Mouse (Mus musculus): ENCODE data around the gene Dab1. TPM values are rescaled to one million over a fixed set of nuclear protein-coding genes. Genes with fewer than 3 reads are reported as not detected.

Gene Dab1
- polyA plus RNA-seq, 1 experiment = 0.26 TPM

DNA sequence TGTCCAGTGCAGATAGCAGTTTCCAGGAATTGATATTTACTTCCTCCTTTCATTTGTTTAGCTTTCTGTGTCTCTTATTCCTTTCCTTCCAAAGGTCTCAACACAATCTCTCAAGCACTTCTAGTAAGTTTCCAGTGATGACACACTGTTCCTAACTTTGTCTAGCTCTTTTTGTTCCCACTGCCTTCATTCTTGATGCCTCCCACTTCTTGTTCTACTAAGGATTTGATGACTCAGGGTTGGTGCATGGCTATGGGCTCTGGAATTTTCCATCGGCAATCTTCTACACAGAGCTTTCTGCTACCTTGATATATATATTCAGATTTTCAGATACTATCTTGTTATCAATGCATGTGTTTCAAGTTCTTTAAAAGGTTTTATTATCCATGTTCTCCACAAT, 656.1 kb downstream of the Dab1 start:
- H3K27ac ChIP-seq (ENCODE audit: insufficient read depth, low read length) = no peak overlapping the region
- no peaks in the 10 kb centered on the region for H3K36me3 ChIP-seq (ENCODE audit: control insufficient read depth, insufficient read depth, low read length)

GRCm38 (mm10) chr4:104276916-104277315, 657.8 kb downstream of the Dab1 start:
- no peak overlapping the region for H3K27ac ChIP-seq (ENCODE audit: insufficient read depth, low read length)
- DNase-seq (ENCODE audit: low read depth in 1 of 2, low spot score in 2 of 2) = no peak
- 86% methylated on average over 7 of the region's 7 CpGs for WGBS
- no peaks in the 10 kb centered on the region for H3K27me3 ChIP-seq (ENCODE audit: control insufficient read depth, insufficient read depth, low read length)
- no peak overlapping the region for H3K4me3 ChIP-seq (ENCODE audit: extremely low read depth, insufficient read depth, insufficient read length)
- TF ChIP-seq POLR2A (IDR thresholded peaks at IDR 0.05; ENCODE audit: low read depth, low read length) (no peak), CTCF (IDR thresholded peaks at IDR 0.05; ENCODE audit: extremely low read depth, insufficient read depth, insufficient read length, insufficient replicate concordance) (no peak)
- no peaks in the 10 kb centered on the region for H3K36me3 ChIP-seq (ENCODE audit: control insufficient read depth, insufficient read depth, low read length)
- H3K4me1 ChIP-seq (ENCODE audit: control insufficient read depth, insufficient read depth, insufficient read length) = no peaks in the 10 kb centered on the region

More for the DNA sequence above, 656.1 kb downstream of the Dab1 start:
- Histone ChIP-seq H3K4me3 (ENCODE audit: extremely low read depth, insufficient read depth, insufficient read length) (no peak overlapping the region), H3K27me3 (ENCODE audit: control insufficient read depth, insufficient read depth, low read length) (no peaks in the 10 kb centered on the region), H3K4me1 (ENCODE audit: control insufficient read depth, insufficient read depth, insufficient read length) (no peaks in the 10 kb centered on the region)
- no peak for DNase-seq (ENCODE audit: low read depth in 1 of 2, low spot score in 2 of 2)
- WGBS = 94% methylated on average over 1 of the region's 1 CpGs
- no peak for TF ChIP-seq POLR2A (IDR thresholded peaks at IDR 0.05; ENCODE audit: low read depth, low read length)
- TF ChIP-seq CTCF (IDR thresholded peaks at IDR 0.05; ENCODE audit: extremely low read depth, insufficient read depth, insufficient read length, insufficient replicate concordance) = no peak

DNA sequence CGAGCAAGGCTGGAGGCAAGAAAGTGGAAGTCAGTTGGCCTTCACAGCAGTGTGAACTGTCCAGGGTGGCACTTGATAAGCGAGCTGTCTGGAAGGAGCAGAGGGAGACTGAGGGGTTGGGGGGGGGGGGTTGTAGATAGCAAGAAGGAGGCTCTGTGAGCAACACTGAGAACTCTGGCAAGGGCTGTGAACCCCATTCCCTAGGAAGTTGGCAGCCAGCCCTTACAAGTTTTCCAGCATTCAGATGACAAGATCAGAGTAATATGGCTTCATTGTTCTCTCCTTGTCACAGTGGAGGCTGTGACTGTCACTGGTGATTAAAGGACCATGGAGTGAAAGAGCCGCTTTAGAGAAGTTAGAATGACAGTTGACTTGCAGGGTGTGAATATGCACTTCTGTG, 662.4 kb downstream of the Dab1 start:
- Histone ChIP-seq H3K27me3 (ENCODE audit: control insufficient read depth, insufficient read depth, low read length) (no peaks in the 10 kb centered on the region), H3K36me3 (ENCODE audit: control insufficient read depth, insufficient read depth, low read length) (no peaks in the 10 kb centered on the region), H3K4me1 (ENCODE audit: control insufficient read depth, insufficient read depth, insufficient read length) (no peaks in the 10 kb centered on the region), H3K4me3 (ENCODE audit: extremely low read depth, insufficient read depth, insufficient read length) (no peak overlapping the region), H3K27ac (ENCODE audit: insufficient read depth, low read length) (no peak overlapping the region)
- WGBS = 57% methylated on average over 3 of the region's 3 CpGs
- DNase-seq (ENCODE audit: low read depth in 1 of 2, low spot score in 2 of 2) = no peak
- TF ChIP-seq POLR2A (IDR thresholded peaks at IDR 0.05; ENCODE audit: low read depth, low read length) (no peak), CTCF (IDR thresholded peaks at IDR 0.05; ENCODE audit: extremely low read depth, insufficient read depth, insufficient read length, insufficient replicate concordance) (no peak)

- Histone ChIP-seq H3K36me3 (ENCODE audit: control insufficient read depth, insufficient read depth, low read length) (no peaks in the 10 kb centered on the region), H3K27me3 (ENCODE audit: control insufficient read depth, insufficient read depth, low read length) (no peaks in the 10 kb centered on the region), H3K4me3 (ENCODE audit: extremely low read depth, insufficient read depth, insufficient read length) (no peak overlapping the region), H3K4me1 (ENCODE audit: control insufficient read depth, insufficient read depth, insufficient read length) (no peaks in the 10 kb centered on the region), H3K27ac (ENCODE audit: insufficient read depth, low read length) (no peak overlapping the region)
- WGBS = 79% methylated on average over 6 of the region's 6 CpGs
- no peak for TF ChIP-seq CTCF (IDR thresholded peaks at IDR 0.05; ENCODE audit: extremely low read depth, insufficient read depth, insufficient read length, insufficient replicate concordance)
- TF ChIP-seq POLR2A (IDR thresholded peaks at IDR 0.05; ENCODE audit: low read depth, low read length) = no peak
- DNase-seq (ENCODE audit: low read depth in 1 of 2, low spot score in 2 of 2) = no peak
These were observed 664.7 kb downstream of the Dab1 start for GRCm38 (mm10) chr4:104283906-104284305.

DNA sequence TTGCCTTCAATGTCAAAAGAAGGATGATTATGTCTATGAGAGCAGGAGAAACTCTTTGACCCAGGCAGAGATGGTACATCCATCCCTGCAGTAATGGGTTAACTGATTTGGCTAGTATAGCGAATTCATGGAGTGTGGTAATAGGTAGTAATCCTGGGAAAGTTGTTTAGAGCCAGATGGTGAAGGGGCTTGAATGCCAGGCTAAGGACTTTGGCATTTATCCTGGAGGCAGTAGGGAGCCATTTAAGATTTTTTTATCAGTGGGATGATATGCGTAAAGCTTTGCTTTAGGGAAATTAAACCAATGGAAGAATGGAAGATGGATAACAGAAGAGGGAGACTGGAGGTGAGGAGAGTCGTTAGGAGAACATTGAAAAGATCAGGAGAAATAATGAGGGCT, 669.2 kb downstream of the Dab1 start:
- Histone ChIP-seq H3K27ac (ENCODE audit: insufficient read depth, low read length) (no peak overlapping the region), H3K27me3 (ENCODE audit: control insufficient read depth, insufficient read depth, low read length) (no peaks in the 10 kb centered on the region), H3K4me3 (ENCODE audit: extremely low read depth, insufficient read depth, insufficient read length) (no peak overlapping the region), H3K4me1 (ENCODE audit: control insufficient read depth, insufficient read depth, insufficient read length) (no peaks in the 10 kb centered on the region), H3K36me3 (ENCODE audit: control insufficient read depth, insufficient read depth, low read length) (no peaks in the 10 kb centered on the region)
- TF ChIP-seq CTCF (IDR thresholded peaks at IDR 0.05; ENCODE audit: extremely low read depth, insufficient read depth, insufficient read length, insufficient replicate concordance) = no peak
- TF ChIP-seq POLR2A (IDR thresholded peaks at IDR 0.05; ENCODE audit: low read depth, low read length) = no peak
- no peak for DNase-seq (ENCODE audit: low read depth in 1 of 2, low spot score in 2 of 2)
- 62% methylated on average over 3 of the region's 3 CpGs for WGBS

DNA sequence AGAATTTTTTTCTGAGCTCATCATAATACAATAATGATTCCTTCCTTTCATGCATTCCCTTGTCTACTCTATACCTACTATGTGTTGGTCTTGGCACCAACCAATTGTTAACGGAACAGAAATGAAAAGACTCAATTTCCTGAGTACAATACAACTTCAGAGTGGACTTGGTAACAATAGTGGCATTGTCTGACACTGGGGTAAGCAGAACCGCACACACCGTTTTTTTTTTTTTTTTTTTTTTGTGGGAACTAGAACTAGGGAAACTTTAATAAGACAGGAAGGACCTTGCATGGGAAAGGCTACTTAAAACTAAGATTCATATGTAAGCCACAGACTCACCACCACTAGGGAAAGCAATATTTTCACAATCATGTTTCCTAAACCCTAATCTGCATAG, 682.6 kb downstream of the Dab1 start:
- 60% methylated on average over 3 of the region's 3 CpGs for WGBS
- Histone ChIP-seq H3K4me1 (ENCODE audit: control insufficient read depth, insufficient read depth, insufficient read length) (no peaks in the 10 kb centered on the region), H3K4me3 (ENCODE audit: extremely low read depth, insufficient read depth, insufficient read length) (no peak overlapping the region), H3K27ac (ENCODE audit: insufficient read depth, low read length) (no peak overlapping the region), H3K36me3 (ENCODE audit: control insufficient read depth, insufficient read depth, low read length) (no peaks in the 10 kb centered on the region), H3K27me3 (ENCODE audit: control insufficient read depth, insufficient read depth, low read length) (no peaks in the 10 kb centered on the region)
- DNase-seq (ENCODE audit: low read depth in 1 of 2, low spot score in 2 of 2) = no peak
- TF ChIP-seq POLR2A (IDR thresholded peaks at IDR 0.05; ENCODE audit: low read depth, low read length) = no peak
- TF ChIP-seq CTCF (IDR thresholded peaks at IDR 0.05; ENCODE audit: extremely low read depth, insufficient read depth, insufficient read length, insufficient replicate concordance) = no peak

DNA sequence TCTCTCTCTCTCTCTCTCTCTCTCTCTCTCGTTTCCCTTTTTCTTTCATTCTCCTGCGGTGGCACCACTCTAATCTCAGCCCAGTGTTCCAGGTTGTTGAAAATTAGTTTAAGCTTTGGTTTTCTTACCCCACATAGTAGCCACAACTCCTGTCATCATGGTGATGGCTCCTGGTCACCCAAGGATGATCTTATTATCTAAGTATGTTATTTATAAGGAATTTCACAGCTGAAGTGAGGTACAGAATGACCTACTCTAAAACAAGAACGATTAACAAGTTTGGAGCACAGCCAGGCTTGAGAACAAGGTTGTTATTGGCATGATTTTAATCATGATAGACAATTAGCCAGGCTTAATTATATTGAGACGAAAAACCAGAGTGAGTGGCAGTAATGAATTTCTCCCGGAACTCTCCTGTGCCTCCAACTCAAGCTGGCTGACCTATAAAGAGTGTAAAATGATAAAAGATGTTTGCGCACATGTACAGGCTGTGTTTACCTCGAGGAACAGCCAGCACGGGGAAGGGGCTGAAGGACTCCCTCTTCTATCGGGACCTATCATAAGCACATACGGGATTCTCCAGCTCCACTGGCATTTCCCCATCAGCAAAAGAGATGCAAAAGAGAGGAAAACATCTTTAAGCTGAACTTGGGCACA, 684.0 kb downstream of the Dab1 start:
- Histone ChIP-seq H3K27me3 (ENCODE audit: control insufficient read depth, insufficient read depth, low read length) (no peaks in the 10 kb centered on the region), H3K4me3 (ENCODE audit: extremely low read depth, insufficient read depth, insufficient read length) (no peak overlapping the region), H3K36me3 (ENCODE audit: control insufficient read depth, insufficient read depth, low read length) (no peaks in the 10 kb centered on the region), H3K4me1 (ENCODE audit: control insufficient read depth, insufficient read depth, insufficient read length) (no peaks in the 10 kb centered on the region), H3K27ac (ENCODE audit: insufficient read depth, low read length) (no peak overlapping the region)
- 81% methylated on average over 10 of the region's 10 CpGs for WGBS
- no peak for DNase-seq (ENCODE audit: low read depth in 1 of 2, low spot score in 2 of 2)
- TF ChIP-seq CTCF (IDR thresholded peaks at IDR 0.05; ENCODE audit: extremely low read depth, insufficient read depth, insufficient read length, insufficient replicate concordance) (no peak), POLR2A (IDR thresholded peaks at IDR 0.05; ENCODE audit: low read depth, low read length) (no peak)

Measured in spleen, adult 2 months (tissue).